9 mouse cellular contexts compared by ENCODE assay signal in genomic region chr12:112664124-112664523, GRCm38 (mm10). TPM values are rescaled to one million over a fixed set of nuclear protein-coding genes. Genes with fewer than 3 reads are reported as not detected.
A peak's percentile ranks its signal among the peaks of the same experiment; 100 is the strongest.
DNase-seq lines count a peak whose midpoint lies in the region; ATAC-seq lines count a peak whose summit lies in the region.
"Had no signal": no experiment of that assay in that cellular context is flagged by ENCODE, and none has a peak within 500 bp of the region (broad histone marks: within the 10 kb centered on the region; RNA-seq: fewer than 3 reads in every experiment).

No protein-coding gene starts in this region.

- ATAC-seq in heart, embryonic 13.5 days (ENCODE audit: extremely low read depth, insufficient number of reproducible peaks, low FRiP score, low TSS enrichment) = no peak
- ATAC-seq in embryonic facial prominence, embryonic 11.5 days (replicated peaks; ENCODE audit: insufficient number of reproducible peaks, low FRiP score, low TSS enrichment, low read depth) = peak; percentile 20; the same call in 1 of the 2 replicates
- peak; percentile 59 for ATAC-seq in hindbrain, embryonic 11.5 days (ENCODE audit: low FRiP score)
- ATAC-seq in midbrain, embryonic 14.5 days (ENCODE audit: low FRiP score, low TSS enrichment) = peak; percentile 55

- 58% methylated on average over 2 of the region's 2 CpGs for WGBS in heart, embryonic 13.5 days
- WGBS in embryonic facial prominence, embryonic 11.5 days = 72% methylated on average over 2 of the region's 2 CpGs
- 27% methylated on average over 2 of the region's 2 CpGs for WGBS in hindbrain, embryonic 11.5 days
- 11% methylated on average over 2 of the region's 2 CpGs for WGBS in midbrain, embryonic 14.5 days

- peak overlapping the region; percentile 60 for H3K9ac ChIP-seq in heart, embryonic 13.5 days
- H3K9ac ChIP-seq in embryonic facial prominence, embryonic 11.5 days (replicated peaks; ENCODE audit: low read length) = no peak overlapping the region
- peak overlapping the region; percentile 55; the same call in 1 of the 2 replicates for H3K9ac ChIP-seq in hindbrain, embryonic 11.5 days (ENCODE audit: low read depth, low read length)
- H3K9ac ChIP-seq in midbrain, embryonic 14.5 days (replicated peaks; ENCODE audit: low read length) = peak overlapping the region; percentile 30; the same call in 1 of the 2 replicates

- no peaks in the 10 kb centered on the region for H3K27me3 ChIP-seq in heart, embryonic 13.5 days (replicated peaks)
- no peaks in the 10 kb centered on the region for H3K27me3 ChIP-seq in embryonic facial prominence, embryonic 11.5 days (ENCODE audit: control insufficient read depth, insufficient read depth, low read length)
- no peaks in the 10 kb centered on the region for H3K27me3 ChIP-seq in hindbrain, embryonic 11.5 days (ENCODE audit: control insufficient read depth, insufficient read depth, low read length)
- H3K27me3 ChIP-seq in midbrain, embryonic 14.5 days (ENCODE audit: control insufficient read depth, insufficient read depth, low read length) = no peaks in the 10 kb centered on the region

- H3K4me1 ChIP-seq in heart, embryonic 13.5 days = peaks cover 100% of the 10 kb centered on the region
- peaks cover 2% of the 10 kb centered on the region; the same call in 1 of the 2 replicates for H3K4me1 ChIP-seq in embryonic facial prominence, embryonic 11.5 days (ENCODE audit: control insufficient read depth, insufficient read depth, low read length)
- peaks cover 52% of the 10 kb centered on the region for H3K4me1 ChIP-seq in hindbrain, embryonic 11.5 days (replicated peaks; ENCODE audit: control insufficient read depth, insufficient read depth, low read length)
- H3K4me1 ChIP-seq in midbrain, embryonic 14.5 days (ENCODE audit: control insufficient read depth, insufficient read depth, low read length) = peaks cover 58% of the 10 kb centered on the region

- DNase-seq in heart, adult 8-10 months (ENCODE audit: low spot score) = no peak
- DNase-seq in embryonic facial prominence, embryonic 11.5 days (ENCODE audit: low spot score) = no peak
- DNase-seq in hindbrain, embryonic 11.5 days (ENCODE audit: low spot score) = peak; percentile 64
- peak; percentile 75 for DNase-seq in midbrain, embryonic 14.5 days
- no peak for DNase-seq in thymus, postnatal 10 days (ENCODE audit: low spot score in 2 of 2)
- no peak for DNase-seq in adrenal gland, adult 2 months
- no peak for DNase-seq in kidney, adult 18-20 months

- H3K9me3 ChIP-seq in heart, embryonic 13.5 days = no peaks in the 10 kb centered on the region
- H3K9me3 ChIP-seq in embryonic facial prominence, embryonic 11.5 days (replicated peaks; ENCODE audit: control insufficient read depth, low read length) = no peaks in the 10 kb centered on the region
- no peaks in the 10 kb centered on the region for H3K9me3 ChIP-seq in hindbrain, embryonic 11.5 days (ENCODE audit: control insufficient read depth, low read length)
- no peaks in the 10 kb centered on the region for H3K9me3 ChIP-seq in midbrain, embryonic 14.5 days (ENCODE audit: control insufficient read depth, low read length)

- H3K4me3 ChIP-seq in heart, embryonic 13.5 days = no peak overlapping the region
- H3K4me3 ChIP-seq in embryonic facial prominence, embryonic 11.5 days (ENCODE audit: low read depth, low read length) = no peak overlapping the region
- no peak overlapping the region for H3K4me3 ChIP-seq in hindbrain, embryonic 11.5 days (ENCODE audit: low read depth, low read length)
- H3K4me3 ChIP-seq in midbrain, embryonic 14.5 days (replicated peaks; ENCODE audit: low read depth, low read length) = no peak overlapping the region

- peaks cover 95% of the 10 kb centered on the region for H3K36me3 ChIP-seq in heart, embryonic 13.5 days
- H3K36me3 ChIP-seq in embryonic facial prominence, embryonic 11.5 days (replicated peaks; ENCODE audit: control insufficient read depth, insufficient read depth, low read depth, low read length) = peaks cover 22% of the 10 kb centered on the region
- H3K36me3 ChIP-seq in hindbrain, embryonic 11.5 days (ENCODE audit: control insufficient read depth, insufficient read depth, low read length) = peaks cover 18% of the 10 kb centered on the region
- peaks cover 76% of the 10 kb centered on the region for H3K36me3 ChIP-seq in midbrain, embryonic 14.5 days (ENCODE audit: control insufficient read depth, insufficient read depth, low read length)

- peak overlapping the region; percentile 32 for H3K4me2 ChIP-seq in heart, embryonic 13.5 days
- H3K4me2 ChIP-seq in embryonic facial prominence, embryonic 11.5 days (ENCODE audit: low read depth, low read length) = no peak overlapping the region
- H3K4me2 ChIP-seq in hindbrain, embryonic 11.5 days (replicated peaks; ENCODE audit: low read depth, low read length) = no peak overlapping the region; the same call in 1 of the 2 replicates
- peak overlapping the region; percentile 30 for H3K4me2 ChIP-seq in midbrain, embryonic 14.5 days (ENCODE audit: low read length)
- H3K4me2 ChIP-seq: liver, embryonic 11.5 days had no signal

- peak overlapping the region; percentile 99 for H3K27ac ChIP-seq in heart, embryonic 13.5 days (replicated peaks)
- H3K27ac ChIP-seq in embryonic facial prominence, embryonic 11.5 days (replicated peaks; ENCODE audit: low read depth, low read length) = peak overlapping the region; percentile 20; the same call in 1 of the 2 replicates
- peak overlapping the region; percentile 93 for H3K27ac ChIP-seq in hindbrain, embryonic 11.5 days (ENCODE audit: low read depth, low read length)
- H3K27ac ChIP-seq in midbrain, embryonic 14.5 days (replicated peaks; ENCODE audit: low read depth, low read length) = peak overlapping the region; percentile 84

RNA-seq across cellular contexts. Expression of gene Akt1, which starts 10.6 kb away (rescaled TPM):
- polyA plus RNA-seq in heart, embryonic 13.5 days (2015; fragmentation: Nextera tagmentation; extraction: Ambion mirVana) = 59.2 and 66.6 TPM in 2 replicates
- total RNA-seq in heart, adult 8-10 months (2022) = 100 to 1,000 TPM; 161 to 195 (median 179) TPM
- polyA plus RNA-seq in embryonic facial prominence, embryonic 11.5 days (2014; fragmentation: Nextera tagmentation; extraction: Ambion mirVana) = 68.3 and 99.2 TPM in 2 replicates
- polyA plus RNA-seq in hindbrain, embryonic 11.5 days (2014; fragmentation: Nextera tagmentation; extraction: Ambion mirVana) = 50.8 and 76.5 TPM in 2 replicates
- 64.8 and 82.1 TPM in 2 replicates for polyA plus RNA-seq in midbrain, embryonic 14.5 days (2014; fragmentation: Nextera tagmentation; extraction: Ambion mirVana)
- 100 to 1,000 TPM; 267 to 369 TPM for total RNA-seq in adrenal gland, adult 2 months (2021)
- 291 and 463 TPM in 2 replicates for polyA plus RNA-seq in adrenal gland, adult 2 months (2012; rRNA removed)

RNA-seq across cellular contexts. Expression of gene Zbtb42, which starts 14.5 kb away (rescaled TPM):
- 5.8 and 6.2 TPM in 2 replicates for polyA plus RNA-seq in heart, embryonic 13.5 days (2015; fragmentation: Nextera tagmentation; extraction: Ambion mirVana)
- 1 to 10 TPM; 4.0 to 5.5 (median 4.9) TPM for total RNA-seq in heart, adult 8-10 months (2022)
- 2.3 and 2.6 TPM in 2 replicates for polyA plus RNA-seq in embryonic facial prominence, embryonic 11.5 days (2014; fragmentation: Nextera tagmentation; extraction: Ambion mirVana)
- 4.3 and 7.0 TPM in 2 replicates for polyA plus RNA-seq in hindbrain, embryonic 11.5 days (2014; fragmentation: Nextera tagmentation; extraction: Ambion mirVana)
- polyA plus RNA-seq in midbrain, embryonic 14.5 days (2014; fragmentation: Nextera tagmentation; extraction: Ambion mirVana) = 1.9 and 3.5 TPM in 2 replicates
- total RNA-seq in adrenal gland, adult 2 months (2021) = 10 to 100 TPM in 1 of 2 experiments, 1 to 10 TPM in 1; 5.5 to 15.8 TPM
- 25.5 and 32.6 TPM in 2 replicates for polyA plus RNA-seq in adrenal gland, adult 2 months (2012; rRNA removed)

RNA-seq across cellular contexts. Expression of gene Siva1, which starts 19.6 kb away (rescaled TPM):
- polyA plus RNA-seq in heart, embryonic 13.5 days (2015; fragmentation: Nextera tagmentation; extraction: Ambion mirVana) = 129 and 149 TPM in 2 replicates
- total RNA-seq in heart, adult 8-10 months (2022) = 10 to 100 TPM; 28.3 to 35.2 (median 30.0) TPM
- polyA plus RNA-seq in embryonic facial prominence, embryonic 11.5 days (2014; fragmentation: Nextera tagmentation; extraction: Ambion mirVana) = 222 and 241 TPM in 2 replicates
- polyA plus RNA-seq in hindbrain, embryonic 11.5 days (2014; fragmentation: Nextera tagmentation; extraction: Ambion mirVana) = 178 and 182 TPM in 2 replicates
- polyA plus RNA-seq in midbrain, embryonic 14.5 days (2014; fragmentation: Nextera tagmentation; extraction: Ambion mirVana) = 62.3 and 63.9 TPM in 2 replicates
- total RNA-seq in adrenal gland, adult 2 months (2021) = 10 to 100 TPM; 23.6 to 53.6 TPM
- 49.1 and 67.3 TPM in 2 replicates for polyA plus RNA-seq in adrenal gland, adult 2 months (2012; rRNA removed)

RNA-seq across cellular contexts. Expression of gene Adssl1, which starts 44.3 kb away (rescaled TPM):
- polyA plus RNA-seq in heart, embryonic 13.5 days (2015; fragmentation: Nextera tagmentation; extraction: Ambion mirVana) = 69.3 and 83.9 TPM in 2 replicates
- 100 to 1,000 TPM; 184 to 207 (median 193) TPM for total RNA-seq in heart, adult 8-10 months (2022)
- polyA plus RNA-seq in embryonic facial prominence, embryonic 11.5 days (2014; fragmentation: Nextera tagmentation; extraction: Ambion mirVana) = 4.0 and 4.2 TPM in 2 replicates
- polyA plus RNA-seq in hindbrain, embryonic 11.5 days (2014; fragmentation: Nextera tagmentation; extraction: Ambion mirVana) = 2.1 and 2.6 TPM in 2 replicates
- 2.8 and 3.1 TPM in 2 replicates for polyA plus RNA-seq in midbrain, embryonic 14.5 days (2014; fragmentation: Nextera tagmentation; extraction: Ambion mirVana)
- total RNA-seq in adrenal gland, adult 2 months (2021) = 10 to 100 TPM; 10.7 to 39.1 TPM
- polyA plus RNA-seq in adrenal gland, adult 2 months (2012; rRNA removed) = 10.6 and 11.0 TPM in 2 replicates

RNA-seq across cellular contexts. Expression of gene Cep170b, which starts 56.1 kb away (rescaled TPM):
- 4.0 and 4.3 TPM in 2 replicates for polyA plus RNA-seq in heart, embryonic 13.5 days (2015; fragmentation: Nextera tagmentation; extraction: Ambion mirVana)
- total RNA-seq in heart, adult 8-10 months (2022) = 10 to 100 TPM; 12.3 to 14.7 (median 13.4) TPM
- polyA plus RNA-seq in embryonic facial prominence, embryonic 11.5 days (2014; fragmentation: Nextera tagmentation; extraction: Ambion mirVana) = 5.3 and 8.0 TPM in 2 replicates
- polyA plus RNA-seq in hindbrain, embryonic 11.5 days (2014; fragmentation: Nextera tagmentation; extraction: Ambion mirVana) = 8.5 and 8.7 TPM in 2 replicates
- 31.7 and 33.7 TPM in 2 replicates for polyA plus RNA-seq in midbrain, embryonic 14.5 days (2014; fragmentation: Nextera tagmentation; extraction: Ambion mirVana)
- 10 to 100 TPM; 48.8 to 52.1 TPM for total RNA-seq in adrenal gland, adult 2 months (2021)
- polyA plus RNA-seq in adrenal gland, adult 2 months (2012; rRNA removed) = 49.0 and 52.5 TPM in 2 replicates

Comparison
In these comparisons a context has a peak if more than half of its experiments do, and no peak if none do; other contexts are left out.
1. H3K27ac ChIP-seq: peak in every context shown above with its lines; median percentile 99 in heart, embryonic 13.5 days; 93 in hindbrain, embryonic 11.5 days; 84 in midbrain, embryonic 14.5 days; 20 in embryonic facial prominence, embryonic 11.5 days.
2. H3K4me2 ChIP-seq: peak in heart, embryonic 13.5 days (single experiment) and midbrain, embryonic 14.5 days (single experiment); none in embryonic facial prominence, embryonic 11.5 days (single experiment) and hindbrain, embryonic 11.5 days (single experiment).
3. DNase-seq: peak in hindbrain, embryonic 11.5 days (single experiment) and midbrain, embryonic 14.5 days (single experiment); none in heart, adult 8-10 months (single experiment), embryonic facial prominence, embryonic 11.5 days (single experiment), thymus, postnatal 10 days (0 of 2), adrenal gland, adult 2 months (single experiment) and kidney, adult 18-20 months (single experiment).